Mouse (Mus musculus): Measurements from ENCODE around the gene Pfn1.

- no peak for TF ChIP-seq CTCF (IDR thresholded peaks at IDR 0.05)
- TF ChIP-seq POLR2A (IDR thresholded peaks at IDR 0.05; ENCODE audit: insufficient read depth, low read depth, low read length) = no peak
- TF ChIP-seq EP300 (IDR thresholded peaks at IDR 0.05; ENCODE audit: insufficient read depth, low read depth, low read length) = no peak
Observed at GRCm38 (mm10) chr11:70606717-70607116, 47.7 kb downstream of the Pfn1 start.
